Mouse (Mus musculus): ENCODE data around the gene Bbox1.

Gene Bbox1

DNA sequence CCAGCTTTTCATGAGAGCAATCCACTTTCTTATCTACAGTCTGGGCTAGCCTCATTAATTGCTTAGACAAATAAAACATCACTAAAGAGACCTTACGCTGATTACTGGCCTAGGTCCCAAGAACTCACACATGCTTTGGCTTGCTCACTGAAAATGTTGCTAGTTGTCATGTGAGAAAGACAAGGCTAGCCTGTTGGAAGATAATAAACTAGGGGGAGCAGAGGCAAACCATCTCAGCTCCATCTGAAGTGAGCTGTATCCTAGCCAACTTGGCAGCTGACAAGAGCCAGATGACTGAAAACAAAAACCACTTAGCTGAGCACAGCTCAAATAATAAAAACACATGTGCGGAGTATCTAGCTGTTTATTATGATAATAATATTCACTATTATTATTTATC is 40.2 kb downstream of the Bbox1 start:
- no peak for DNase-seq (ENCODE audit: low spot score)

- DNase-seq (ENCODE audit: low spot score): no peak
Observed at GRCm38 (mm10) chr2:110269281-110269680, 45.1 kb downstream of the Bbox1 start.

DNA sequence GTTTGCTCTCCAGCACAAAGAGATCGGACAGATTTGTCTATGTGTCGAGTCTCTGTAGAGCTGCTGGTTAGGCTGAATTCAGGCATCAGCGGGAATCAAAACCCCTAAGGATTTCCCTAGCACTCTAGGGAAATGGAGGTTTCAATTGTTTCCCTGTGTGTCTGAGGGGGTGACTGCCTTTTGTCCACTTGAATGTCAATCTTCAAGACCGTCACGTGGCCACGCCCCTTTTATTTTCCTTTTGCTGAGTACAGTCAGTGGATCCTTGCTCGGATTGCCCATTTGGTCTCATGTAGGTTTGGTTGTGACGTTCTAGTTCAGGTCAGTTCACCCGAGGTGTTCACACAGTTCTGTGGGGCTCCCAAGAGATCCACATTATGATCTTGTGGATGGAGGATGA is 82.1 kb downstream of the Bbox1 start:
- no peak for DNase-seq (ENCODE audit: low spot score)

GRCm38 (mm10) chr2:110230753-110231152 is 83.6 kb downstream of the Bbox1 start:
- DNase-seq (ENCODE audit: low spot score): no peak

- no peak for DNase-seq (ENCODE audit: low spot score)
Observed at GRCm38 (mm10) chr2:110229143-110230087, 84.9 kb downstream of the Bbox1 start.

DNA sequence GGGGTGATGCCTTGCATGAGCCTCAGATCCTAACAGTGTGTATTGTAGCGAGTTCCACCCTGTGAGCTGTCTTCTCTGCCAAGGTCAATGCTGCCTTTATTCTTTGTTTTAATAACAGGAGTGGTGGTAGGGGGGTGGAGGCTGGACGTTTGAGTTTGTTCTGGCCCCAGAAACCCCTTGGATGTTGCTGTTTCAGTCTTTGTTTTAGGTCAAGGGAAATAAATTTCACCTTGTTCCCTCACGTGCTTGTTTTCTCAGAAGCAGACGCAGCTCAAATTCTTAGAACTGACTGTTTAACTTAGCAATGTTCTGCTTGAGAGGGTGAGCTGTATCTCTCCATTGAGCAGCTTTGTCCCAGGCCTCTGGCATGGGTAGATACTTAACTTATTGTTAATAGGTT is 87.9 kb downstream of the Bbox1 start:
- no peak for DNase-seq (ENCODE audit: low spot score)

DNA sequence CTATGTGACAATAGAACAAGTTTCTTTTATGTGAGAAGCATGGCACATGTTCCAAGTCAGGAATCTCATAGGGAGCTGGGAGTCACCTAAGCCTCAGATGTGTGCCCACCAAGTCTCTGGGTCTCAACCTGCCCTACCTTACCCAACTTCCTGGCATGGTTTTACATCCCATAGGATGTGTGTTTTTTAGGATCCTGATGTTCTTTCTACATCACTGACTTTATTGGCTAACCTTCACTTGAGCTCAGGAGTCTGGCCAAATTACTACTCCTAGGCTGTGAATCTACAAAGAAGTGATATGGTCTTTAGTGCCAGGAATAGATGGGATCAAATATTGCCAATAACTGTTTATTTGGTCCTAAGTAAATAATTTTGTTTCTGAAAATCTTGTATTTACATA is 88.4 kb downstream of the Bbox1 start:
- no peak for DNase-seq (ENCODE audit: low spot score)

DNA sequence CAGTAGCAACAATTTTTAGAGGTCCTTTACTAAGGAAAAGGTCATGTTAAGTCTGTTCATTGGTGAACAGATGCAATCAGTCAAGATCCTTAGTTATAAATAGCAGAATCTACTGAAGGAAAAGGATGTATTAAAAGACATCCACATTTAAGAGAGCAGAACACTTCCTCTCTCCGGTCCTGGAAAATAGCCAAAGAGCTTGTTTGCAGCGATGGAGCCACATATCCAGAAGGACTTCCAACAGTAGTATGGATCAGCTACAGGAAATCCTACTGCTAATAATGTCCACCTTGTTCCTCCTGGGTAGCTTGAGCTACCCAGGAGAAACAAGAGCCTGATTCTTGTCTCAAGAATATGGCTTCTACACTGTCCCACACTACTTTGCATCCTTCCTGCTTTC is 91.6 kb downstream of the Bbox1 start:
- DNase-seq (ENCODE audit: low spot score): no peak

DNA sequence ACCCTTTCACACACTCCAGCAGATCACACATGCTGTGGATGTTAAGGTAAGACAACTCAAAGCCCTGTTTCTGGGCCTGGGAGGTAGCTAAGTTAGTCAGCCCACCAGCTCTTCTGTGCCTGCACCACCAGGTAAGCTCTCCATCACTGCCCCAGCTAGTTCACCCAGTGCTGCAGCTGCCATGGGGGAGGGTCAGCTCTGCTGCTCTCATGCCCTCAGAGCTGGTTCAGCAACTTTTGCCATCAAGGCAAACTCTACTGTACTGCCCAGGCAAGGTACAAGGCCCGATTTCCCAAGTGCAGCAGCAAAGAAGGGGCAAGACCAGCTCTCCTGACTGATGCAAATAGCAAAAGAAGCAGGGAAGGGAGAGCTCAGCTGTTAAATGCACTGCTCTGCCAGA is 93.9 kb downstream of the Bbox1 start:
- no peak for DNase-seq (ENCODE audit: low spot score)

GRCm38 (mm10) chr2:110215685-110216058 is 98.7 kb downstream of the Bbox1 start:
- no peak for DNase-seq (ENCODE audit: low spot score)

- no peak for DNase-seq (ENCODE audit: low spot score)
Observed at GRCm38 (mm10) chr2:110214991-110215684, 99.2 kb downstream of the Bbox1 start.

DNA sequence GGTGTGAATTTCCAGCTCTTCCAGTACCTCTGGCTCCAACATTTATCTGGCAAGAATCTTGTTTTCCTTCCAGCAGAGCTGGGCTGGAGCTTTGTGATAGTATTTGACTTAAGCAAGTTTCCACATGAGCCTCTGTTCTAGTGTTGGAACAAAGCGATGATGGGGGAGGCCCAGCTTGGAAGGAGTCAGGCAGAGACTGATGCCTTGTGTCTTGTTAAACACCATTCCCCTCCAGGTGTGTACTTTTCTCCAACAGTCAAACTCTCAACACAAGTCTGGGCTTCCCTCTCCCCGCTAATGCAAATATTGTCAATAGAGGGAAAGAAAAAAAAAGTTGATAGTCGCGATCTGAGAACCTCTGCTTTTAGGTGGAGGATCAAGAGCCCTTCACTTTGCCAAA is 100.1 kb downstream of the Bbox1 start:
- DNase-seq (ENCODE audit: low spot score): no peak

Data from T-cell, adult 2 months (primary cell).